Mouse (Mus musculus): ENCODE measurements around the gene Krt6a. TPM values are rescaled to one million over a fixed set of nuclear protein-coding genes. Genes with fewer than 3 reads are reported as not detected.

Krt6a gene
- not detected for polyA plus RNA-seq (2012; fragmentation: generic; extraction: Trizol)

DNA sequence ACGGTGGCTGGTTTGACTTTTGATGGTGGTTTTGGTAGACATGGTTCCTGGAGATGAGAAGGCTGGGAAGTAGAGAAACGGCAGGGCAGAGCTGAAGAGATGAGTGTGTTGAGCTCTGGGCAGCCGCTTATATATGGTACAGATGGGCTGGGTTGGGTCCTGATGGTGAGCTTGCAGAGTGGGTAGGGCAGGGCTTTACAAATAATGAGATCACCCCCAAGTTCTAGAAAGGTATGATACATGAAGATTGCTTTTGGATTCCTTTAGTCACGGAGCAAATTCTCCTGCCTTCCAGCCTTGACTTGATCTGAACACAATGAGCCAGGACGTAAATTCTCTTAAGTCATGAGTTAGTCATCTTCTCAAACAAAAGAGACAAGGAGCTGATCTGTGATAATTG, at the start of gene Krt6a:
TSS of gene Krt6a (minus strand) at position 101 of the 400 bp plus-strand sequence.
- TF ChIP-seq MYOG (IDR thresholded peaks at IDR 0.05; ENCODE audit: control insufficient read depth in 1 of 3, insufficient read depth in 1 of 3, insufficient read length in 2 of 3, low read depth in 2 of 3) (no peak), POLR2A (IDR thresholded peaks at IDR 0.05; ENCODE audit: insufficient read length, low read depth) (no peak), CEBPB (IDR thresholded peaks at IDR 0.05; ENCODE audit: insufficient read depth, poor library complexity, severe bottlenecking) (no peak), MYOD1 (IDR thresholded peaks at IDR 0.05; ENCODE audit: control insufficient read depth in 1 of 3, insufficient read length in 2 of 3, low read depth in 2 of 3) (no peak), SRF (IDR thresholded peaks at IDR 0.05; ENCODE audit: control insufficient read depth, insufficient read length, low read depth) (no peak), TCF3 (IDR thresholded peaks at IDR 0.05; ENCODE audit: insufficient read length, low read depth) (no peak), TCF12 (IDR thresholded peaks at IDR 0.05; ENCODE audit: insufficient read depth, poor library complexity, severe bottlenecking) (no peak), REST (IDR thresholded peaks at IDR 0.05; ENCODE audit: insufficient read depth, insufficient read length) (no peak), MAX (IDR thresholded peaks at IDR 0.05; ENCODE audit: low read depth) (no peak), E2F4 (IDR thresholded peaks at IDR 0.05; ENCODE audit: insufficient read depth) (no peak), POLR2AphosphoS2 (IDR thresholded peaks at IDR 0.05; ENCODE audit: insufficient read length, low read depth) (no peak), USF1 (IDR thresholded peaks at IDR 0.05; ENCODE audit: low read depth) (no peak)
- Histone ChIP-seq H3K4me2 (ENCODE audit: low read depth) (no peak within 1 kb of the TSS), H3K4me3 (no peak within 1 kb of the TSS), H3K36me3 (ENCODE audit: control insufficient read depth, insufficient read depth) (no peaks in the 10 kb centered on the region), H3ac (ENCODE audit: control insufficient read depth, insufficient read length) (no peak within 1 kb of the TSS), H3K79me2 (ENCODE audit: control insufficient read depth, insufficient read depth) (no peaks in the 10 kb centered on the region), H3K27me3 (ENCODE audit: control insufficient read depth, insufficient read depth, insufficient read length) (no peaks in the 10 kb centered on the region)

GRCm38 (mm10) chr15:101742711-101743110, 48.6 kb upstream of the Krt6a start, which contains the start of gene Krt71:
Krt71 (minus strand) TSS chr15:101743109.
- Histone ChIP-seq H3K4me3 (no peak within 1 kb of the TSS), H3K27me3 (ENCODE audit: control insufficient read depth, insufficient read depth, insufficient read length) (peaks cover 54% of the 10 kb centered on the region), H3K36me3 (ENCODE audit: control insufficient read depth, insufficient read depth) (no peaks in the 10 kb centered on the region), H3ac (ENCODE audit: control insufficient read depth, insufficient read length) (no peak within 1 kb of the TSS), H3K4me2 (ENCODE audit: low read depth) (no peak within 1 kb of the TSS), H3K79me2 (ENCODE audit: control insufficient read depth, insufficient read depth) (no peaks in the 10 kb centered on the region)
- no peak for TF ChIP-seq REST (IDR thresholded peaks at IDR 0.05; ENCODE audit: insufficient read depth, insufficient read length)
- TF ChIP-seq TCF3 (IDR thresholded peaks at IDR 0.05; ENCODE audit: insufficient read length, low read depth), result no peak
- TF ChIP-seq TCF12 (IDR thresholded peaks at IDR 0.05; ENCODE audit: insufficient read depth, poor library complexity, severe bottlenecking), result no peak
- no peak for TF ChIP-seq MAX (IDR thresholded peaks at IDR 0.05; ENCODE audit: low read depth)
- TF ChIP-seq E2F4 (IDR thresholded peaks at IDR 0.05; ENCODE audit: insufficient read depth), result no peak
- no peak for TF ChIP-seq MYOD1 (IDR thresholded peaks at IDR 0.05; ENCODE audit: control insufficient read depth in 1 of 3, insufficient read length in 2 of 3, low read depth in 2 of 3)
- no peak for TF ChIP-seq POLR2AphosphoS2 (IDR thresholded peaks at IDR 0.05; ENCODE audit: insufficient read length, low read depth)
- TF ChIP-seq CEBPB (IDR thresholded peaks at IDR 0.05; ENCODE audit: insufficient read depth, poor library complexity, severe bottlenecking), result no peak
- TF ChIP-seq SRF (IDR thresholded peaks at IDR 0.05; ENCODE audit: control insufficient read depth, insufficient read length, low read depth), result no peak
- no peak for TF ChIP-seq POLR2A (IDR thresholded peaks at IDR 0.05; ENCODE audit: insufficient read length, low read depth)
- TF ChIP-seq USF1 (IDR thresholded peaks at IDR 0.05; ENCODE audit: low read depth), result no peak
- no peak for TF ChIP-seq MYOG (IDR thresholded peaks at IDR 0.05; ENCODE audit: control insufficient read depth in 1 of 3, insufficient read depth in 1 of 3, insufficient read length in 2 of 3, low read depth in 2 of 3)

GRCm38 (mm10) chr15:101737786-101738185, 43.7 kb upstream of the Krt6a start:
- H3ac ChIP-seq (ENCODE audit: control insufficient read depth, insufficient read length), result no peak overlapping the region
- no peak for TF ChIP-seq POLR2A (IDR thresholded peaks at IDR 0.05; ENCODE audit: insufficient read length, low read depth)
- no peak for TF ChIP-seq MYOD1 (IDR thresholded peaks at IDR 0.05; ENCODE audit: control insufficient read depth in 1 of 3, insufficient read length in 2 of 3, low read depth in 2 of 3)
- TF ChIP-seq TCF12 (IDR thresholded peaks at IDR 0.05; ENCODE audit: insufficient read depth, poor library complexity, severe bottlenecking), result no peak
- TF ChIP-seq POLR2AphosphoS2 (IDR thresholded peaks at IDR 0.05; ENCODE audit: insufficient read length, low read depth), result no peak
- no peak for TF ChIP-seq TCF3 (IDR thresholded peaks at IDR 0.05; ENCODE audit: insufficient read length, low read depth)
- no peak for TF ChIP-seq REST (IDR thresholded peaks at IDR 0.05; ENCODE audit: insufficient read depth, insufficient read length)
- no peak for TF ChIP-seq MAX (IDR thresholded peaks at IDR 0.05; ENCODE audit: low read depth)
- TF ChIP-seq USF1 (IDR thresholded peaks at IDR 0.05; ENCODE audit: low read depth), result no peak
- no peak for TF ChIP-seq MYOG (IDR thresholded peaks at IDR 0.05; ENCODE audit: control insufficient read depth in 1 of 3, insufficient read depth in 1 of 3, insufficient read length in 2 of 3, low read depth in 2 of 3)
- no peak for TF ChIP-seq SRF (IDR thresholded peaks at IDR 0.05; ENCODE audit: control insufficient read depth, insufficient read length, low read depth)
- no peak for TF ChIP-seq CEBPB (IDR thresholded peaks at IDR 0.05; ENCODE audit: insufficient read depth, poor library complexity, severe bottlenecking)
- TF ChIP-seq E2F4 (IDR thresholded peaks at IDR 0.05; ENCODE audit: insufficient read depth), result no peak
- H3K36me3 ChIP-seq (ENCODE audit: control insufficient read depth, insufficient read depth), result no peaks in the 10 kb centered on the region
- no peak overlapping the region for H3K4me2 ChIP-seq (ENCODE audit: low read depth)
- H3K4me3 ChIP-seq, result no peak overlapping the region
- H3K79me2 ChIP-seq (ENCODE audit: control insufficient read depth, insufficient read depth), result no peaks in the 10 kb centered on the region
- H3K27me3 ChIP-seq (ENCODE audit: control insufficient read depth, insufficient read depth, insufficient read length), result peaks cover 40% of the 10 kb centered on the region

- peaks cover 15% of the 10 kb centered on the region for H3K27me3 ChIP-seq (ENCODE audit: control insufficient read depth, insufficient read depth, insufficient read length)
- no peak overlapping the region for H3K4me3 ChIP-seq
- no peaks in the 10 kb centered on the region for H3K36me3 ChIP-seq (ENCODE audit: control insufficient read depth, insufficient read depth)
- H3K4me2 ChIP-seq (ENCODE audit: low read depth), result no peak overlapping the region
- no peaks in the 10 kb centered on the region for H3K79me2 ChIP-seq (ENCODE audit: control insufficient read depth, insufficient read depth)
- no peak for TF ChIP-seq CEBPB (IDR thresholded peaks at IDR 0.05; ENCODE audit: insufficient read depth, poor library complexity, severe bottlenecking)
- no peak for TF ChIP-seq MYOD1 (IDR thresholded peaks at IDR 0.05; ENCODE audit: control insufficient read depth in 1 of 3, insufficient read length in 2 of 3, low read depth in 2 of 3)
- no peak for TF ChIP-seq TCF3 (IDR thresholded peaks at IDR 0.05; ENCODE audit: insufficient read length, low read depth)
- TF ChIP-seq E2F4 (IDR thresholded peaks at IDR 0.05; ENCODE audit: insufficient read depth), result no peak
- TF ChIP-seq POLR2AphosphoS2 (IDR thresholded peaks at IDR 0.05; ENCODE audit: insufficient read length, low read depth), result no peak
- TF ChIP-seq MYOG (IDR thresholded peaks at IDR 0.05; ENCODE audit: control insufficient read depth in 1 of 3, insufficient read depth in 1 of 3, insufficient read length in 2 of 3, low read depth in 2 of 3), result no peak
- TF ChIP-seq USF1 (IDR thresholded peaks at IDR 0.05; ENCODE audit: low read depth), result no peak
- no peak overlapping the region for H3ac ChIP-seq (ENCODE audit: control insufficient read depth, insufficient read length)
These were observed 36.5 kb upstream of the Krt6a start for GRCm38 (mm10) chr15:101730653-101731052.
